Mouse (Mus musculus) lung, embryonic 16.5 days (tissue): ENCODE data around the gene Ell3. TPM values are rescaled to one million over a fixed set of nuclear protein-coding genes. Genes with fewer than 3 reads are reported as not detected.

ENCODE experiments used
- ATAC-seq: fragments of 200-750 bp; cut with Nextera tagmentation; 2 replicates; pipeline ENCODE4 v1.8.0; 2017; ENCODE audit warnings: low read depth, mild to moderate bottlenecking, moderate library complexity
- H3K27ac ChIP-seq: fragments of 300-500 bp; sonication (generic); 2 replicates; pipeline ENCODE4 v1.5.1; 2014; ENCODE audit warnings: mild to moderate bottlenecking, control low read depth, low read length
- H3K27me3 ChIP-seq: fragments of 300-500 bp; sonication (generic); 2 replicates; pipeline ENCODE4 v1.6.1; 2014; ENCODE audit warnings: low read depth, low read length, mixed read lengths; ENCODE audit not compliant: control insufficient read depth, insufficient read depth
- H3K36me3 ChIP-seq: fragments of 300-500 bp; sonication (generic); 2 replicates; pipeline ENCODE4 v1.6.1; 2014; ENCODE audit warnings: low read length; ENCODE audit not compliant: control insufficient read depth, insufficient read depth
- H3K4me1 ChIP-seq: fragments of 300-500 bp; sonication (generic); replicated peaks from 2 replicates; pipeline ENCODE4 v1.6.1; 2014; ENCODE audit warnings: low read length, mixed read lengths; ENCODE audit not compliant: control insufficient read depth, insufficient read depth
- H3K4me2 ChIP-seq: fragments of 300-500 bp; sonication (generic); 2 replicates; pipeline ENCODE4 v1.6.1; 2014; ENCODE audit warnings: low read depth, low read length, control low read depth
- H3K4me3 ChIP-seq: fragments of 300-500 bp; sonication (generic); 2 replicates; pipeline ENCODE4 v1.5.1; 2014; ENCODE audit warnings: mild to moderate bottlenecking, low read length, control low read depth
- H3K9ac ChIP-seq: fragments of 300-500 bp; sonication (generic); 2 replicates; pipeline ENCODE4 v1.6.1; 2014; ENCODE audit warnings: low read length, control low read depth
- H3K9me3 ChIP-seq: fragments of 300-500 bp; sonication (generic); 2 replicates; pipeline ENCODE4 v1.6.1; 2016; ENCODE audit warnings: low read length; ENCODE audit not compliant: control insufficient read depth
- WGBS: fragments of 180-500 bp; shearing (Covaris S2); extraction: QIAGEN DNeasy Blood & Tissue Kit; methylation state at CpG from one replicate; pipeline ENCODE4 v1.1.7; 2014; 5-methylcytosine and 5-hydroxymethylcytosine counted together
- polyA plus RNA-seq: library from polyadenylated mRNA; unstranded; fragments of >200 nt; fragmentation: Nextera tagmentation; extraction: Ambion mirVana; gene quantifications from 2 replicates; pipeline ENCODE4 v1.2.1, GENCODE M21; 2015

Ell3 gene
- polyA plus RNA-seq, 1 experiment from 2014 or later = 11.1 TPM

GRCm38 (mm10) chr2:121449545-121450011 lies 5.5 kb upstream of the Ell3 start:
- H3K9me3 ChIP-seq = no peaks in the 10 kb centered on the region
- peaks cover 21% of the 10 kb centered on the region for H3K4me1 ChIP-seq
- H3K27ac ChIP-seq = peak overlapping the region; percentile 96
- peak; percentile 32 for ATAC-seq
- under 1% methylated on average over 52 of the region's 54 CpGs for WGBS
- peaks cover 5% of the 10 kb centered on the region; the same call in 1 of the 2 replicates for H3K36me3 ChIP-seq
- H3K27me3 ChIP-seq = no peaks in the 10 kb centered on the region
- peak overlapping the region; percentile 99 for H3K4me3 ChIP-seq
- H3K4me2 ChIP-seq = peak overlapping the region; percentile 90
- peak overlapping the region; percentile 99 for H3K9ac ChIP-seq

GRCm38 (mm10) chr2:121448739-121449535 lies 4.9 kb upstream of the Ell3 start, which contains the start of gene Serf2:
TSS of gene Serf2 (plus strand) at chr2:121449195.
- H3K9ac ChIP-seq = peak within 1 kb of the TSS; percentile 99
- no peaks in the 10 kb centered on the region for H3K9me3 ChIP-seq
- ATAC-seq = peak; percentile 98
- peaks cover 21% of the 10 kb centered on the region for H3K4me1 ChIP-seq
- H3K4me3 ChIP-seq = peak within 1 kb of the TSS; percentile 99
- peak within 1 kb of the TSS; percentile 90 for H3K4me2 ChIP-seq
- H3K27ac ChIP-seq = peak within 1 kb of the TSS; percentile 98
- peaks cover 3% of the 10 kb centered on the region; the same call in 1 of the 2 replicates for H3K36me3 ChIP-seq
- under 1% methylated on average over 67 of the region's 74 CpGs for WGBS
- H3K27me3 ChIP-seq = no peaks in the 10 kb centered on the region

GRCm38 (mm10) chr2:121448136-121448535 lies 4.1 kb upstream of the Ell3 start:
- Histone ChIP-seq H3K4me1 (peaks cover 21% of the 10 kb centered on the region), H3K27ac (peak overlapping the region; percentile 98), H3K9ac (peak overlapping the region; percentile 73), H3K9me3 (no peaks in the 10 kb centered on the region), H3K4me2 (peak overlapping the region; percentile 82), H3K27me3 (no peaks in the 10 kb centered on the region), H3K4me3 (peak overlapping the region; percentile 61), H3K36me3 (peaks cover under 1% of the 10 kb centered on the region; the same call in 1 of the 2 replicates)
- 10% methylated on average over 9 of the region's 9 CpGs for WGBS
- ATAC-seq = no peak

GRCm38 (mm10) chr2:121447006-121447405 lies 2.9 kb upstream of the Ell3 start:
- no peak for ATAC-seq
- Histone ChIP-seq H3K36me3 (no peaks in the 10 kb centered on the region), H3K4me3 (no peak overlapping the region), H3K27ac (no peak overlapping the region), H3K27me3 (peaks cover 3% of the 10 kb centered on the region; the same call in 1 of the 2 replicates), H3K4me2 (no peak overlapping the region), H3K4me1 (peaks cover 29% of the 10 kb centered on the region), H3K9ac (no peak overlapping the region), H3K9me3 (no peaks in the 10 kb centered on the region)
- 85% methylated on average over 3 of the region's 3 CpGs for WGBS

- H3K4me2 ChIP-seq = no peak overlapping the region
- ATAC-seq = no peak
- H3K9ac ChIP-seq = no peak overlapping the region
- no peak overlapping the region for H3K4me3 ChIP-seq
- 81% methylated on average over 4 of the region's 4 CpGs for WGBS
- no peaks in the 10 kb centered on the region for H3K36me3 ChIP-seq
- H3K27me3 ChIP-seq = peaks cover 3% of the 10 kb centered on the region; the same call in 1 of the 2 replicates
- peaks cover 32% of the 10 kb centered on the region for H3K4me1 ChIP-seq
- no peaks in the 10 kb centered on the region for H3K9me3 ChIP-seq
- no peak overlapping the region for H3K27ac ChIP-seq
Observed at GRCm38 (mm10) chr2:121446506-121446905, 2.4 kb upstream of the Ell3 start.

- Histone ChIP-seq H3K9me3 (no peaks in the 10 kb centered on the region), H3K27ac (no peak overlapping the region), H3K4me3 (no peak overlapping the region), H3K27me3 (peaks cover 3% of the 10 kb centered on the region; the same call in 1 of the 2 replicates), H3K9ac (no peak overlapping the region), H3K4me2 (no peak overlapping the region), H3K36me3 (no peaks in the 10 kb centered on the region), H3K4me1 (peaks cover 21% of the 10 kb centered on the region)
- 81% methylated on average over 3 of the region's 3 CpGs for WGBS
- no peak for ATAC-seq
Observed at GRCm38 (mm10) chr2:121445117-121445516, 1.0 kb upstream of the Ell3 start.

GRCm38 (mm10) chr2:121443068-121443349 lies 1.1 kb downstream of the Ell3 start:
- Histone ChIP-seq H3K4me2 (peak overlapping the region; percentile 90), H3K27ac (no peak overlapping the region), H3K9me3 (no peaks in the 10 kb centered on the region), H3K4me1 (peaks cover 18% of the 10 kb centered on the region), H3K9ac (peak overlapping the region; percentile 60), H3K27me3 (peaks cover 3% of the 10 kb centered on the region; the same call in 1 of the 2 replicates), H3K4me3 (peak overlapping the region; percentile 59), H3K36me3 (peaks cover 4% of the 10 kb centered on the region)
- no peak for ATAC-seq
- WGBS = 12% methylated on average over 8 of the region's 8 CpGs

- Histone ChIP-seq H3K27me3 (peaks cover 3% of the 10 kb centered on the region; the same call in 1 of the 2 replicates), H3K36me3 (peaks cover 10% of the 10 kb centered on the region), H3K4me1 (peaks cover 15% of the 10 kb centered on the region), H3K9ac (peak overlapping the region; percentile 60), H3K4me2 (peak overlapping the region; percentile 90), H3K4me3 (peak overlapping the region; percentile 59), H3K27ac (no peak overlapping the region; the same call in 1 of the 2 replicates), H3K9me3 (no peaks in the 10 kb centered on the region)
- WGBS = 2% methylated on average over 30 of the region's 30 CpGs
- ATAC-seq = peak; percentile 94
Observed at GRCm38 (mm10) chr2:121442259-121443067, 1.6 kb downstream of the Ell3 start.

GRCm38 (mm10) chr2:121441800-121442199 lies 2.3 kb downstream of the Ell3 start:
- Histone ChIP-seq H3K9ac (peak overlapping the region; percentile 60), H3K36me3 (peaks cover 14% of the 10 kb centered on the region), H3K9me3 (no peaks in the 10 kb centered on the region), H3K27ac (no peak overlapping the region), H3K4me2 (peak overlapping the region; percentile 90), H3K4me1 (peaks cover 15% of the 10 kb centered on the region), H3K4me3 (peak overlapping the region; percentile 59), H3K27me3 (peaks cover 3% of the 10 kb centered on the region; the same call in 1 of the 2 replicates)
- WGBS = 7% methylated on average over 11 of the region's 11 CpGs
- ATAC-seq = peak; percentile 16; the same call in 1 of the 2 replicates
